In genomic region chr2:109386211-109386610, GRCm38 (mm10) we compare ENCODE assay signal across 32 mouse cellular contexts.
DNase-seq lines count a peak whose midpoint lies in the region; ATAC-seq lines count a peak whose summit lies in the region.
"Had no signal": no experiment of that assay in that cellular context is flagged by ENCODE, and none has a peak within 500 bp of the region (broad histone marks: within the 10 kb centered on the region; RNA-seq: fewer than 3 reads in every experiment).

No protein-coding gene starts in this region.

- peak; percentile 32 for DNase-seq in embryonic facial prominence, embryonic 11.5 days (ENCODE audit: low spot score)
- no peak for DNase-seq in embryonic facial prominence, embryonic 10.5 days (ENCODE audit: low spot score)
- DNase-seq in kidney, postnatal 10 days, result no peak
- no peak for DNase-seq in neural tube, embryonic 10.5 days (ENCODE audit: extremely low spot score, low spot score)
- DNase-seq in cerebellum, adult 11-12 months, result no peak
- DNase-seq: adrenal gland, postnatal 10 days; cerebellum, adult 11 months; cerebellum, adult 9-11 months; embryo, embryonic 11 days; gastrocnemius, adult 2 months; gastrocnemius, postnatal 36 days; heart, adult 18-20 months; heart, postnatal 36 days; kidney, adult 18-20 months; kidney, postnatal 25 days; liver; lung, adult 2 months; lung, postnatal 10 days had no signal

- H3K27ac ChIP-seq in embryonic facial prominence, embryonic 11.5 days (replicated peaks; ENCODE audit: low read depth, low read length), result no peak overlapping the region
- H3K27ac ChIP-seq in embryonic facial prominence, embryonic 10.5 days (replicated peaks), result no peak overlapping the region
- H3K27ac ChIP-seq in kidney, embryonic 14.5 days (ENCODE audit: low read depth, low read length), result no peak overlapping the region
- no peak overlapping the region for H3K27ac ChIP-seq in neural tube, embryonic 14.5 days (ENCODE audit: low read depth, low read length)
- no peak overlapping the region for H3K27ac ChIP-seq in neural tube, embryonic 15.5 days (replicated peaks)
- H3K27ac ChIP-seq: embryonic facial prominence, embryonic 15.5 days; forebrain, embryonic 13.5 days; gastrocnemius, adult 2 months; hindbrain, embryonic 15.5 days; layer of hippocampus, adult 2 months; liver, embryonic 14.5 days; neural tube, embryonic 13.5 days had no signal

- no peak overlapping the region for H3K4me2 ChIP-seq in embryonic facial prominence, embryonic 11.5 days (ENCODE audit: low read depth, low read length)
- no peak overlapping the region for H3K4me2 ChIP-seq in kidney, embryonic 14.5 days (replicated peaks; ENCODE audit: low read depth, low read length)
- no peak overlapping the region for H3K4me2 ChIP-seq in neural tube, embryonic 14.5 days (ENCODE audit: low read depth, low read length)
- no peak overlapping the region for H3K4me2 ChIP-seq in neural tube, embryonic 15.5 days
- H3K4me2 ChIP-seq: embryonic facial prominence, embryonic 15.5 days; forebrain, embryonic 13.5 days; heart, embryonic 11.5 days; hindbrain, embryonic 15.5 days; midbrain, embryonic 11.5 days; neural tube, embryonic 13.5 days had no signal

- no peaks in the 10 kb centered on the region for H3K4me1 ChIP-seq in embryonic facial prominence, embryonic 11.5 days (ENCODE audit: control insufficient read depth, insufficient read depth, low read length)
- H3K4me1 ChIP-seq in embryonic facial prominence, embryonic 10.5 days, result peaks cover 9% of the 10 kb centered on the region; the same call in 1 of the 2 replicates
- no peaks in the 10 kb centered on the region for H3K4me1 ChIP-seq in kidney, embryonic 14.5 days (ENCODE audit: control insufficient read depth, insufficient read depth, low read length)
- no peaks in the 10 kb centered on the region for H3K4me1 ChIP-seq in neural tube, embryonic 14.5 days (ENCODE audit: control insufficient read depth, insufficient read depth, low read length)
- H3K4me1 ChIP-seq in neural tube, embryonic 15.5 days, result no peaks in the 10 kb centered on the region
- H3K4me1 ChIP-seq: embryonic facial prominence, embryonic 15.5 days; hindbrain, embryonic 15.5 days; neural tube, embryonic 13.5 days had no signal

- H3K9ac ChIP-seq in embryonic facial prominence, embryonic 11.5 days (replicated peaks; ENCODE audit: low read length), result no peak overlapping the region
- no peak overlapping the region for H3K9ac ChIP-seq in kidney, embryonic 14.5 days (ENCODE audit: low read depth, low read length)
- H3K9ac ChIP-seq in neural tube, embryonic 14.5 days (replicated peaks; ENCODE audit: low read depth, low read length), result no peak overlapping the region
- H3K9ac ChIP-seq in neural tube, embryonic 15.5 days (replicated peaks), result no peak overlapping the region
- H3K9ac ChIP-seq: embryonic facial prominence, embryonic 15.5 days; forebrain, embryonic 13.5 days; hindbrain, embryonic 15.5 days; liver, embryonic 14.5 days; neural tube, embryonic 13.5 days had no signal

- WGBS in embryonic facial prominence, embryonic 11.5 days, result 37% methylated on average over 1 of the region's 1 CpGs
- 43% methylated on average over 1 of the region's 1 CpGs for WGBS in embryonic facial prominence, embryonic 10.5 days
- 24% methylated on average over 1 of the region's 1 CpGs for WGBS in kidney, embryonic 14.5 days
- WGBS in neural tube, embryonic 14.5 days, result 15% methylated on average over 1 of the region's 1 CpGs
- 10% methylated on average over 1 of the region's 1 CpGs for WGBS in neural tube, embryonic 15.5 days

- no peaks in the 10 kb centered on the region for H3K36me3 ChIP-seq in embryonic facial prominence, embryonic 11.5 days (replicated peaks; ENCODE audit: control insufficient read depth, insufficient read depth, low read depth, low read length)
- H3K36me3 ChIP-seq in embryonic facial prominence, embryonic 10.5 days (replicated peaks), result no peaks in the 10 kb centered on the region
- H3K36me3 ChIP-seq in kidney, embryonic 14.5 days (ENCODE audit: control insufficient read depth, insufficient read depth, low read length), result no peaks in the 10 kb centered on the region
- H3K36me3 ChIP-seq in neural tube, embryonic 14.5 days (ENCODE audit: control insufficient read depth, insufficient read depth, low read length), result no peaks in the 10 kb centered on the region
- H3K36me3 ChIP-seq in neural tube, embryonic 15.5 days, result no peaks in the 10 kb centered on the region
- H3K36me3 ChIP-seq: embryonic facial prominence, embryonic 15.5 days; hindbrain, embryonic 15.5 days; neural tube, embryonic 13.5 days had no signal

- ATAC-seq in embryonic facial prominence, embryonic 11.5 days (replicated peaks; ENCODE audit: insufficient number of reproducible peaks, low FRiP score, low TSS enrichment, low read depth), result no peak
- 0 out of 2 replicates have a peak, but pooled peaks have one; percentile 46 for ATAC-seq in kidney, embryonic 14.5 days (ENCODE audit: low FRiP score, low TSS enrichment)
- ATAC-seq in neural tube, embryonic 14.5 days (ENCODE audit: low read depth), result 0 out of 2 replicates have a peak, but pooled peaks have one; percentile 38
- peak; percentile 35; the same call in 1 of the 2 replicates for ATAC-seq in neural tube, embryonic 15.5 days (ENCODE audit: low FRiP score)
- ATAC-seq: forebrain, embryonic 13.5 days; midbrain, embryonic 16.5 days had no signal

- H3K27me3 ChIP-seq in embryonic facial prominence, embryonic 11.5 days (ENCODE audit: control insufficient read depth, insufficient read depth, low read length), result no peaks in the 10 kb centered on the region
- no peaks in the 10 kb centered on the region for H3K27me3 ChIP-seq in embryonic facial prominence, embryonic 10.5 days (replicated peaks; ENCODE audit: low read depth, poor library complexity, severe bottlenecking)
- no peaks in the 10 kb centered on the region for H3K27me3 ChIP-seq in kidney, embryonic 14.5 days (ENCODE audit: control insufficient read depth, insufficient read depth, low read length)
- H3K27me3 ChIP-seq in neural tube, embryonic 14.5 days (ENCODE audit: control insufficient read depth, insufficient read depth, low read length), result no peaks in the 10 kb centered on the region
- H3K27me3 ChIP-seq in neural tube, embryonic 15.5 days (replicated peaks), result no peaks in the 10 kb centered on the region
- H3K27me3 ChIP-seq: CH12.LX; embryonic facial prominence, embryonic 15.5 days; forebrain, embryonic 13.5 days; hindbrain, embryonic 15.5 days; neural tube, embryonic 13.5 days had no signal

- no peak overlapping the region for H3K4me3 ChIP-seq in embryonic facial prominence, embryonic 11.5 days (ENCODE audit: low read depth, low read length)
- H3K4me3 ChIP-seq in embryonic facial prominence, embryonic 10.5 days, result no peak overlapping the region
- no peak overlapping the region for H3K4me3 ChIP-seq in kidney, embryonic 14.5 days (ENCODE audit: low read length)
- no peak overlapping the region for H3K4me3 ChIP-seq in neural tube, embryonic 14.5 days (ENCODE audit: low read depth, low read length)
- H3K4me3 ChIP-seq in neural tube, embryonic 15.5 days (replicated peaks), result no peak overlapping the region
- H3K4me3 ChIP-seq: embryonic facial prominence, embryonic 15.5 days; forebrain, embryonic 13.5 days; gastrocnemius, adult 2 months; hindbrain, embryonic 15.5 days; layer of hippocampus, adult 2 months; myocyte; neural tube, embryonic 13.5 days had no signal

- H3K9me3 ChIP-seq in embryonic facial prominence, embryonic 11.5 days (replicated peaks; ENCODE audit: control insufficient read depth, low read length), result no peaks in the 10 kb centered on the region
- no peaks in the 10 kb centered on the region for H3K9me3 ChIP-seq in embryonic facial prominence, embryonic 10.5 days
- H3K9me3 ChIP-seq in kidney, embryonic 14.5 days (ENCODE audit: control insufficient read depth, low read length), result no peaks in the 10 kb centered on the region
- H3K9me3 ChIP-seq in neural tube, embryonic 14.5 days (ENCODE audit: control insufficient read depth, low read length), result no peaks in the 10 kb centered on the region
- no peaks in the 10 kb centered on the region for H3K9me3 ChIP-seq in neural tube, embryonic 15.5 days (replicated peaks)
- H3K9me3 ChIP-seq: embryonic facial prominence, embryonic 15.5 days; forebrain, embryonic 13.5 days; hindbrain, embryonic 15.5 days; neural tube, embryonic 13.5 days had no signal
